Mouse (Mus musculus) intestine, postnatal 0 days (tissue): ENCODE measurements around the gene Olfr1371. TPM values are rescaled to one million over a fixed set of nuclear protein-coding genes. Genes with fewer than 3 reads are reported as not detected.
"Not testable (repeated sequence)": the region's sequence is repeated elsewhere in the genome, so short reads cannot be mapped to it uniquely, and the experiment has no call there.

ENCODE experiments used
- ATAC-seq: fragments of 200-750 bp; cut with Nextera tagmentation; 2 replicates; pipeline ENCODE4 v1.8.0; 2017; ENCODE audit warnings: mild to moderate bottlenecking, moderate TSS enrichment, moderate library complexity
- H3K27ac ChIP-seq: fragments of 300-500 bp; sonication (generic); 2 replicates; pipeline ENCODE4 v1.5.1; 2014; ENCODE audit warnings: mild to moderate bottlenecking, low read depth, low read length, moderate library complexity
- H3K27me3 ChIP-seq: fragments of 300-500 bp; sonication (generic); replicated peaks from 2 replicates; pipeline ENCODE4 v1.6.1; 2014; ENCODE audit warnings: low read length, mixed read lengths; ENCODE audit not compliant: control insufficient read depth, insufficient read depth
- H3K36me3 ChIP-seq: fragments of 300-500 bp; sonication (generic); 2 replicates; pipeline ENCODE4 v1.6.1; 2014; ENCODE audit warnings: mild to moderate bottlenecking, moderate library complexity; ENCODE audit not compliant: control insufficient read depth, insufficient read depth
- H3K4me1 ChIP-seq: fragments of 300-500 bp; sonication (generic); replicated peaks from 2 replicates; pipeline ENCODE4 v1.6.1; 2014; ENCODE audit warnings: antibody characterized with exemption, low read length, mixed read lengths; ENCODE audit not compliant: control insufficient read depth, insufficient read depth
- H3K4me2 ChIP-seq: fragments of 300-500 bp; sonication (generic); replicated peaks from 2 replicates; pipeline ENCODE4 v1.6.1; 2014; ENCODE audit warnings: low read depth, mild to moderate bottlenecking, moderate library complexity
- H3K4me3 ChIP-seq: fragments of 300-500 bp; sonication (generic); 2 replicates; pipeline ENCODE4 v1.5.1; 2014; ENCODE audit warnings: low read depth, low read length
- H3K9ac ChIP-seq: fragments of 300-500 bp; sonication (generic); 2 replicates; pipeline ENCODE4 v1.6.1; 2014; ENCODE audit warnings: mild to moderate bottlenecking, low read depth, low read length
- H3K9me3 ChIP-seq: fragments of 300-500 bp; sonication (generic); 2 replicates; pipeline ENCODE4 v1.6.1; 2016; ENCODE audit warnings: mixed run types; ENCODE audit not compliant: control insufficient read depth
- CTCF ChIP-seq: sonication (generic); IDR thresholded peaks from 2 replicates; pipeline ENCODE4 v1.5.1; 2016; ENCODE audit warnings: low read depth, mild to moderate bottlenecking, control low read depth, antibody characterized with exemption, moderate library complexity
- WGBS: fragments of 180-500 bp; shearing (Covaris S2); extraction: QIAGEN DNeasy Blood & Tissue Kit; methylation state at CpG from one replicate; pipeline ENCODE4 v1.1.7; 2014; 5-methylcytosine and 5-hydroxymethylcytosine counted together
- polyA plus RNA-seq: library from polyadenylated mRNA; unstranded; fragments of >200 nt; fragmentation: Nextera tagmentation; extraction: Ambion mirVana; gene quantifications from 2 replicates; pipeline ENCODE4 v1.2.1, GENCODE M21; 2015

Olfr1371 gene
- polyA plus RNA-seq, 1 experiment from 2014 or later = not detected

- Histone ChIP-seq H3K27me3 (no peaks in the 10 kb centered on the region), H3K27ac (no peak overlapping the region), H3K9ac (no peak overlapping the region), H3K4me3 (no peak overlapping the region), H3K36me3 (no peaks in the 10 kb centered on the region), H3K9me3 (no peaks in the 10 kb centered on the region), H3K4me2 (no peak overlapping the region), H3K4me1 (no peaks in the 10 kb centered on the region; the same call in 1 of the 2 replicates)
- ATAC-seq = no peak
- 79% methylated on average over 13 of the region's 13 CpGs for WGBS
- no peak for TF ChIP-seq CTCF
These were observed 13.9 kb upstream of the Olfr1371 start for GRCm38 (mm10) chr11:52227466-52228226.

- Histone ChIP-seq H3K36me3 (no peaks in the 10 kb centered on the region), H3K4me3 (no peak overlapping the region), H3K9me3 (no peaks in the 10 kb centered on the region), H3K27ac (no peak overlapping the region), H3K4me2 (no peak overlapping the region), H3K9ac (no peak overlapping the region), H3K4me1 (no peaks in the 10 kb centered on the region; the same call in 1 of the 2 replicates), H3K27me3 (no peaks in the 10 kb centered on the region)
- TF ChIP-seq CTCF = no peak
- no peak for ATAC-seq
- WGBS = 67% methylated on average over 3 of the region's 3 CpGs
These were observed 13.3 kb upstream of the Olfr1371 start for GRCm38 (mm10) chr11:52227053-52227452.

GRCm38 (mm10) chr11:52225986-52226599 lies 12.3 kb upstream of the Olfr1371 start:
- WGBS = 66% methylated on average over 3 of the region's 3 CpGs
- Histone ChIP-seq H3K27ac (no peak overlapping the region), H3K4me3 (no peak overlapping the region), H3K4me1 (no peaks in the 10 kb centered on the region; the same call in 1 of the 2 replicates), H3K36me3 (no peaks in the 10 kb centered on the region), H3K4me2 (no peak overlapping the region), H3K9ac (no peak overlapping the region), H3K27me3 (no peaks in the 10 kb centered on the region), H3K9me3 (no peaks in the 10 kb centered on the region)
- TF ChIP-seq CTCF = peak; percentile 18; the same call in 1 of the 2 replicates
- ATAC-seq = no peak

- H3K27ac ChIP-seq = peak overlapping the region; percentile 88
- peak overlapping the region; percentile 7; the same call in 1 of the 2 replicates for H3K4me3 ChIP-seq
These were observed 10.3 kb upstream of the Olfr1371 start for GRCm38 (mm10) chr11:52223968-52224682.

GRCm38 (mm10) chr11:52222891-52223290 lies 9.1 kb upstream of the Olfr1371 start:
- H3K9ac ChIP-seq = no peak overlapping the region
- no peak overlapping the region for H3K4me3 ChIP-seq
- peak; percentile 72 for TF ChIP-seq CTCF
- no peak for ATAC-seq
- no peaks in the 10 kb centered on the region for H3K36me3 ChIP-seq
- no peak overlapping the region for H3K4me2 ChIP-seq
- no peaks in the 10 kb centered on the region for H3K27me3 ChIP-seq
- WGBS = 73% methylated on average over 6 of the region's 6 CpGs
- no peaks in the 10 kb centered on the region for H3K9me3 ChIP-seq
- H3K4me1 ChIP-seq = no peaks in the 10 kb centered on the region
- H3K27ac ChIP-seq = no peak overlapping the region

More at GRCm38 (mm10) chr11:52223968-52224682, 10.3 kb upstream of the Olfr1371 start:
- Histone ChIP-seq H3K27me3 (no peaks in the 10 kb centered on the region), H3K4me1 (no peaks in the 10 kb centered on the region), H3K9ac (0 out of 2 replicates have a peak overlapping the region, but pooled peaks have one; percentile 34), H3K4me2 (peak overlapping the region; percentile 58), H3K36me3 (no peaks in the 10 kb centered on the region), H3K9me3 (no peaks in the 10 kb centered on the region)
- 7% methylated on average over 19 of the region's 19 CpGs for WGBS
- TF ChIP-seq CTCF = peak; percentile 25; the same call in 1 of the 2 replicates
- ATAC-seq = peak; percentile 94

- not testable (repeated sequence) for H3K9me3 ChIP-seq, H3K27ac ChIP-seq, H3K36me3 ChIP-seq, ATAC-seq, H3K4me3 ChIP-seq, H3K27me3 ChIP-seq, H3K4me2 ChIP-seq, H3K4me1 ChIP-seq, H3K9ac ChIP-seq
- WGBS = 87% methylated on average over 6 of the region's 6 CpGs
These were observed 8.1 kb upstream of the Olfr1371 start for GRCm38 (mm10) chr11:52221921-52222320.
